Mouse (Mus musculus) kidney, embryonic 15.5 days (tissue): ENCODE measurements around the gene Eef1a2. TPM values are rescaled to one million over a fixed set of nuclear protein-coding genes. Genes with fewer than 3 reads are reported as not detected.

Source experiments
- polyA plus RNA-seq: library from polyadenylated mRNA; unstranded; fragments of >200 nt; fragmentation: Nextera tagmentation; extraction: Ambion mirVana; gene quantifications from 2 replicates; pipeline ENCODE4 v1.2.1, GENCODE M21; 2015

The Eef1a2 gene
- polyA plus RNA-seq, 1 experiment from 2014 or later = 0.17 TPM

Other genes starting within 250 kb of the Eef1a2 start
- 58.2 and 61.6 TPM in 2 replicates for gene Ythdf1, start 236.1 kb downstream of the Eef1a2 start, polyA plus RNA-seq
- gene Birc7, start 228.0 kb downstream of the Eef1a2 start, polyA plus RNA-seq = not detected in 2 replicates
- gene Nkain4, start 202.3 kb downstream of the Eef1a2 start, polyA plus RNA-seq = 33.4 and 34.5 TPM in 2 replicates
- gene Arfgap1, start 189.8 kb downstream of the Eef1a2 start, polyA plus RNA-seq = 90.4 and 105 TPM in 2 replicates
- 0.69 and 0.75 TPM in 2 replicates for gene Col20a1, start 170.5 kb downstream of the Eef1a2 start, polyA plus RNA-seq
- 4.1 and 5.0 TPM in 2 replicates for gene Chrna4, start 113.5 kb downstream of the Eef1a2 start, polyA plus RNA-seq
- 0.33 and 0.68 TPM in 2 replicates for gene Kcnq2, start 21.7 kb downstream of the Eef1a2 start, polyA plus RNA-seq
- 315 and 330 TPM in 2 replicates for gene Ppdpf, start 30.2 kb upstream of the Eef1a2 start, polyA plus RNA-seq
- 0.04 TPM in 1 of 2 replicates, not detected in the other for gene Ptk6, start 45.8 kb upstream of the Eef1a2 start, polyA plus RNA-seq
- gene Srms, start 56.2 kb upstream of the Eef1a2 start, polyA plus RNA-seq = 0.24 and 0.45 TPM in 2 replicates
- gene Fndc11, start 63.0 kb upstream of the Eef1a2 start, polyA plus RNA-seq = 0.14 and 0.26 TPM in 2 replicates
- 1.3 and 1.6 TPM in 2 replicates for gene Helz2, start 85.0 kb upstream of the Eef1a2 start, polyA plus RNA-seq
- gene Gmeb2, start 131.0 kb upstream of the Eef1a2 start, polyA plus RNA-seq = 15.3 and 15.8 TPM in 2 replicates
- gene Stmn3, start 157.5 kb upstream of the Eef1a2 start, polyA plus RNA-seq = 5.1 and 17.3 TPM in 2 replicates
- gene Rtel1, start 162.7 kb upstream of the Eef1a2 start, polyA plus RNA-seq = 41.8 and 44.7 TPM in 2 replicates
- 41.7 and 43.7 TPM in 2 replicates for gene Zgpat, start 207.9 kb upstream of the Eef1a2 start, polyA plus RNA-seq
- gene Arfrp1, start 208.4 kb upstream of the Eef1a2 start, polyA plus RNA-seq = 69.4 and 71.8 TPM in 2 replicates
- gene Lime1, start 223.1 kb upstream of the Eef1a2 start, polyA plus RNA-seq = 22.6 and 26.7 TPM in 2 replicates